In the genomic region with DNA sequence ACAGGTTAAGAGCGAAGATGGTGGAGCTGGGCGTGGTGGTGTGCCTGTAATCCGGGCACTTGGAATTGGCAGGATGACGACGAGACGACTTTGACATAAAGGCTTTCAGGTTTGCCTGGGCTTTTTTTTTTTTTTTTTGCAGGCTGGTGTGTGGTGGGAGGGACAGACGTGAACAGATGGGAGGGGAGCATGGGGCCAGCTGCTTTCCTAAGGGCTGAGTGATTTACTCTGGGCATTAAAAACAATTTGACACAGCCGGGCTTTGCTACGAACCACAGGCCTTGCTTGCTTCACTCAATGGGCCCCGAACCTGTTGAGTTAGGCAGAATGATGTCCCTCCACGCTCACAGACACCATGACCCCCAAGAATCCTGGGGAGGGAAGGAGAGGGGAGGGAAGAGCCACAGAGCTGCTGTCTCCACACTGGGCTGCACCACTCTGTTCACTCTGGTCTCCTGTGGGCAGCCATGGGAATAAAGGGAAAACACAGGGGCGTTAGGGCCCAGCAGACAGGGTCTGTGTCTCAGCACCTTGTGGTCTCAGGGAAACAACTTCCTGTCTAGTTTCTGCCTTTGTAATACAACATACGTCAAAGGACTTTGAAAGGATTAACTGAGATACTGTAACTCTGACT, we compare ENCODE assay signal across 17 mouse cellular contexts. TPM values are rescaled to one million over a fixed set of nuclear protein-coding genes. Genes with fewer than 3 reads are reported as not detected.
A peak's percentile ranks its signal among the peaks of the same experiment; 100 is the strongest.
DNase-seq lines count a peak whose midpoint lies in the region; ATAC-seq and TF ChIP-seq lines count a peak whose summit lies in the region.
"Had no signal": no experiment of that assay in that cellular context is flagged by ENCODE, and none has a peak within 500 bp of the region (broad histone marks: within the 10 kb centered on the region; RNA-seq: fewer than 3 reads in every experiment).

No protein-coding gene starts in this region.

- peaks cover 5% of the 10 kb centered on the region; the same call in 1 of the 2 replicates for H3K27me3 ChIP-seq in hindbrain, embryonic 10.5 days (ENCODE audit: insufficient read depth, poor library complexity, severe bottlenecking)
- no peaks in the 10 kb centered on the region for H3K27me3 ChIP-seq in hindbrain, embryonic 14.5 days (ENCODE audit: control insufficient read depth, insufficient read depth, low read length)
- H3K27me3 ChIP-seq in forebrain, embryonic 13.5 days = no peaks in the 10 kb centered on the region; the same call in 1 of the 2 replicates
- peaks cover 4% of the 10 kb centered on the region for H3K27me3 ChIP-seq in midbrain, embryonic 12.5 days

- no peak overlapping the region for H3K9ac ChIP-seq in hindbrain, embryonic 14.5 days
- H3K9ac ChIP-seq in forebrain, embryonic 13.5 days = no peak overlapping the region
- no peak overlapping the region for H3K9ac ChIP-seq in midbrain, embryonic 12.5 days (replicated peaks)

- no peaks in the 10 kb centered on the region for H3K9me3 ChIP-seq in hindbrain, embryonic 10.5 days
- H3K9me3 ChIP-seq in hindbrain, embryonic 14.5 days (ENCODE audit: control insufficient read depth, low read length) = no peaks in the 10 kb centered on the region
- H3K9me3 ChIP-seq in forebrain, embryonic 13.5 days (replicated peaks) = no peaks in the 10 kb centered on the region
- no peaks in the 10 kb centered on the region for H3K9me3 ChIP-seq in midbrain, embryonic 12.5 days

- intact Hi-C loops in gastrocnemius, postnatal 14 days (cut with DNase I; ENCODE audit: low total_unique reads) = no loop called here

- H3K36me3 ChIP-seq in hindbrain, embryonic 10.5 days = no peaks in the 10 kb centered on the region
- H3K36me3 ChIP-seq in hindbrain, embryonic 14.5 days (replicated peaks; ENCODE audit: control insufficient read depth, insufficient read depth) = no peaks in the 10 kb centered on the region
- H3K36me3 ChIP-seq in forebrain, embryonic 13.5 days (ENCODE audit: poor library complexity, severe bottlenecking) = no peaks in the 10 kb centered on the region
- H3K36me3 ChIP-seq in midbrain, embryonic 12.5 days = no peaks in the 10 kb centered on the region

- H3K4me2 ChIP-seq in hindbrain, embryonic 14.5 days (replicated peaks) = no peak overlapping the region
- H3K4me2 ChIP-seq in forebrain, embryonic 13.5 days = no peak overlapping the region
- 0 out of 2 replicates have a peak overlapping the region, but pooled peaks have one; percentile 21 for H3K4me2 ChIP-seq in midbrain, embryonic 12.5 days (replicated peaks)

- H3K4me1 ChIP-seq in hindbrain, embryonic 10.5 days (replicated peaks) = peaks cover 68% of the 10 kb centered on the region
- peaks cover 15% of the 10 kb centered on the region for H3K4me1 ChIP-seq in hindbrain, embryonic 14.5 days (replicated peaks; ENCODE audit: control insufficient read depth, insufficient read depth, low read length)
- peaks cover 36% of the 10 kb centered on the region for H3K4me1 ChIP-seq in forebrain, embryonic 13.5 days
- H3K4me1 ChIP-seq in midbrain, embryonic 12.5 days = peaks cover 44% of the 10 kb centered on the region

- H3K4me3 ChIP-seq in hindbrain, embryonic 10.5 days = no peak overlapping the region
- H3K4me3 ChIP-seq in hindbrain, embryonic 14.5 days (replicated peaks; ENCODE audit: low read length) = no peak overlapping the region
- H3K4me3 ChIP-seq in forebrain, embryonic 13.5 days = no peak overlapping the region
- no peak overlapping the region for H3K4me3 ChIP-seq in midbrain, embryonic 12.5 days

- ATAC-seq in hindbrain, embryonic 14.5 days (ENCODE audit: low FRiP score) = no peak
- no peak for ATAC-seq in forebrain, embryonic 13.5 days
- peak; percentile 32; the same call in 1 of the 2 replicates for ATAC-seq in midbrain, embryonic 12.5 days (ENCODE audit: low FRiP score, low read depth)

- DNase-seq in hindbrain, embryonic 10.5 days (ENCODE audit: low spot score) = peak; percentile 27
- DNase-seq in hindbrain, embryonic 14.5 days (ENCODE audit: low spot score) = no peak
- peak; percentile 67 for DNase-seq in brain, embryonic 14.5 days (ENCODE audit: low read depth)
- DNase-seq in gastrocnemius, postnatal 14 days = no peak
- DNase-seq in gastrocnemius, postnatal 10 days = no peak
- DNase-seq: cerebellum, adult 18-20 months; heart, postnatal 4 days; lung, adult 18-20 months; right cerebral cortex, postnatal 14 days; thymus, postnatal 36 days had no signal

- 54% methylated on average over 13 of the region's 13 CpGs for WGBS in hindbrain, embryonic 10.5 days
- 33% methylated on average over 13 of the region's 13 CpGs for WGBS in hindbrain, embryonic 14.5 days
- WGBS in forebrain, embryonic 13.5 days = 41% methylated on average over 13 of the region's 13 CpGs
- 38% methylated on average over 13 of the region's 13 CpGs for WGBS in midbrain, embryonic 12.5 days

- TF ChIP-seq CTCF in brain, embryonic 14.5 days (IDR thresholded peaks at IDR 0.05; ENCODE audit: borderline replicate concordance, extremely low read depth, insufficient read depth, insufficient read length) = no peak

- no peak for TF ChIP-seq POLR2A in brain, embryonic 14.5 days (IDR thresholded peaks at IDR 0.05; ENCODE audit: borderline replicate concordance, extremely low read depth, insufficient read depth, insufficient read length, poor library complexity, severe bottlenecking)

- H3K27ac ChIP-seq in hindbrain, embryonic 10.5 days = peak overlapping the region; percentile 78
- no peak overlapping the region for H3K27ac ChIP-seq in hindbrain, embryonic 14.5 days
- H3K27ac ChIP-seq in forebrain, embryonic 13.5 days = peak overlapping the region; percentile 6; the same call in 1 of the 2 replicates
- peak overlapping the region; percentile 87 for H3K27ac ChIP-seq in midbrain, embryonic 12.5 days (replicated peaks)

RNA-seq across cellular contexts. Expression of gene Cdcp2, which starts 30.3 kb away (rescaled TPM):
- 0.30 TPM in 2 replicates for polyA plus RNA-seq in hindbrain, embryonic 10.5 days (2016; fragmentation: Nextera tagmentation; extraction: Ambion mirVana)
- polyA plus RNA-seq in hindbrain, embryonic 14.5 days (2014; fragmentation: Nextera tagmentation; extraction: Ambion mirVana) = not detected in 2 replicates
- 0.03 and 0.08 TPM in 2 replicates for polyA plus RNA-seq in brain, embryonic 14.5 days (2012; rRNA removed)
- polyA plus RNA-seq in forebrain, embryonic 13.5 days (2015; fragmentation: Nextera tagmentation; extraction: Ambion mirVana) = not detected in 2 replicates
- 0.06 and 0.09 TPM in 2 replicates for polyA plus RNA-seq in midbrain, embryonic 12.5 days (2016; fragmentation: Nextera tagmentation; extraction: Ambion mirVana)
- total RNA-seq in gastrocnemius, postnatal 14 days (2021) = not detected
- not detected for total RNA-seq in gastrocnemius, postnatal 10 days (2021)
- total RNA-seq: heart, postnatal 4 days; layer of hippocampus, adult 18-20 months; left cerebral cortex, postnatal 14 days; megakaryocyte progenitor cell, adult 5-6 weeks; neutrophil, adult 5-6 weeks had no signal
- polyA plus RNA-seq: embryonic facial prominence, embryonic 11.5 days had no signal

RNA-seq across cellular contexts. Expression of gene Tmem59, which starts 51.2 kb away (rescaled TPM):
- 289 and 340 TPM in 2 replicates for polyA plus RNA-seq in hindbrain, embryonic 10.5 days (2016; fragmentation: Nextera tagmentation; extraction: Ambion mirVana)
- 391 and 398 TPM in 2 replicates for polyA plus RNA-seq in hindbrain, embryonic 14.5 days (2014; fragmentation: Nextera tagmentation; extraction: Ambion mirVana)
- polyA plus RNA-seq in brain, embryonic 14.5 days (2012; rRNA removed) = 183 and 194 TPM in 2 replicates
- polyA plus RNA-seq in forebrain, embryonic 13.5 days (2015; fragmentation: Nextera tagmentation; extraction: Ambion mirVana) = 335 and 337 TPM in 2 replicates
- 327 and 347 TPM in 2 replicates for polyA plus RNA-seq in midbrain, embryonic 12.5 days (2016; fragmentation: Nextera tagmentation; extraction: Ambion mirVana)
- 10 to 100 TPM; 89.6 to 98.8 TPM for total RNA-seq in gastrocnemius, postnatal 14 days (2021)
- total RNA-seq in gastrocnemius, postnatal 10 days (2021) = 100 to 1,000 TPM; 113 to 119 TPM

RNA-seq across cellular contexts. Expression of gene Tceanc2, which starts 51.9 kb away (rescaled TPM):
- 23.1 and 30.2 TPM in 2 replicates for polyA plus RNA-seq in hindbrain, embryonic 10.5 days (2016; fragmentation: Nextera tagmentation; extraction: Ambion mirVana)
- 22.7 and 22.9 TPM in 2 replicates for polyA plus RNA-seq in hindbrain, embryonic 14.5 days (2014; fragmentation: Nextera tagmentation; extraction: Ambion mirVana)
- 14.0 and 14.2 TPM in 2 replicates for polyA plus RNA-seq in brain, embryonic 14.5 days (2012; rRNA removed)
- 38.9 and 52.3 TPM in 2 replicates for polyA plus RNA-seq in forebrain, embryonic 13.5 days (2015; fragmentation: Nextera tagmentation; extraction: Ambion mirVana)
- 28.3 and 37.2 TPM in 2 replicates for polyA plus RNA-seq in midbrain, embryonic 12.5 days (2016; fragmentation: Nextera tagmentation; extraction: Ambion mirVana)
- 10 to 100 TPM; 11.6 to 14.1 TPM for total RNA-seq in gastrocnemius, postnatal 14 days (2021)
- total RNA-seq in gastrocnemius, postnatal 10 days (2021) = 10 to 100 TPM; 14.0 to 16.1 TPM

Comparison
In these comparisons a context has a peak if more than half of its experiments do, and no peak if none do; other contexts are left out.
1. DNase-seq: peak in hindbrain, embryonic 10.5 days (single experiment) and brain, embryonic 14.5 days (single experiment); none in hindbrain, embryonic 14.5 days (single experiment), gastrocnemius, postnatal 14 days (single experiment) and gastrocnemius, postnatal 10 days (single experiment).